Mouse (Mus musculus): ENCODE measurements around the gene Ephb4. TPM values are rescaled to one million over a fixed set of nuclear protein-coding genes. Genes with fewer than 3 reads are reported as not detected.
A peak's percentile ranks its signal among the peaks of the same experiment; 100 is the strongest.

Ephb4 gene
- polyA plus RNA-seq, 1 experiment = 27.5 TPM

GRCm38 (mm10) chr5:137337190-137337589 is 12.7 kb upstream of the Ephb4 start:
- Histone ChIP-seq H3K4me1 (ENCODE audit: control insufficient read depth, insufficient read depth, insufficient read length, low read length) (peaks cover 18% of the 10 kb centered on the region), H3K4me3 (ENCODE audit: low read depth, low read length) (no peak overlapping the region), H3K27me3 (ENCODE audit: control insufficient read depth, insufficient read depth, low read length) (no peaks in the 10 kb centered on the region), H3K36me3 (ENCODE audit: control insufficient read depth, insufficient read depth, low read length) (no peaks in the 10 kb centered on the region), H3K27ac (ENCODE audit: insufficient read depth, low read depth, low read length) (peak overlapping the region; percentile 68)
- TF ChIP-seq POLR2A (IDR thresholded peaks at IDR 0.05; ENCODE audit: low read depth, low read length) (no peak), CTCF (IDR thresholded peaks at IDR 0.05; ENCODE audit: extremely low read depth, insufficient read length, insufficient replicate concordance, low read depth, low read length) (no peak; the same call in 1 of the 2 replicates)
- WGBS = 20% methylated on average over 8 of the region's 8 CpGs

GRCm38 (mm10) chr5:137338256-137338655 is 11.7 kb upstream of the Ephb4 start:
- Histone ChIP-seq H3K27me3 (ENCODE audit: control insufficient read depth, insufficient read depth, low read length) (no peaks in the 10 kb centered on the region), H3K4me1 (ENCODE audit: control insufficient read depth, insufficient read depth, insufficient read length, low read length) (peaks cover 21% of the 10 kb centered on the region), H3K4me3 (ENCODE audit: low read depth, low read length) (peak overlapping the region; percentile 65), H3K27ac (ENCODE audit: insufficient read depth, low read depth, low read length) (peak overlapping the region; percentile 67), H3K36me3 (ENCODE audit: control insufficient read depth, insufficient read depth, low read length) (no peaks in the 10 kb centered on the region)
- WGBS = under 1% methylated on average over 19 of the region's 19 CpGs
- TF ChIP-seq POLR2A (IDR thresholded peaks at IDR 0.05; ENCODE audit: low read depth, low read length) (peak; percentile 55; the same call in 1 of the 2 replicates), CTCF (IDR thresholded peaks at IDR 0.05; ENCODE audit: extremely low read depth, insufficient read length, insufficient replicate concordance, low read depth, low read length) (0 out of 2 replicates have a peak, but pooled peaks have one; percentile 5)

DNA sequence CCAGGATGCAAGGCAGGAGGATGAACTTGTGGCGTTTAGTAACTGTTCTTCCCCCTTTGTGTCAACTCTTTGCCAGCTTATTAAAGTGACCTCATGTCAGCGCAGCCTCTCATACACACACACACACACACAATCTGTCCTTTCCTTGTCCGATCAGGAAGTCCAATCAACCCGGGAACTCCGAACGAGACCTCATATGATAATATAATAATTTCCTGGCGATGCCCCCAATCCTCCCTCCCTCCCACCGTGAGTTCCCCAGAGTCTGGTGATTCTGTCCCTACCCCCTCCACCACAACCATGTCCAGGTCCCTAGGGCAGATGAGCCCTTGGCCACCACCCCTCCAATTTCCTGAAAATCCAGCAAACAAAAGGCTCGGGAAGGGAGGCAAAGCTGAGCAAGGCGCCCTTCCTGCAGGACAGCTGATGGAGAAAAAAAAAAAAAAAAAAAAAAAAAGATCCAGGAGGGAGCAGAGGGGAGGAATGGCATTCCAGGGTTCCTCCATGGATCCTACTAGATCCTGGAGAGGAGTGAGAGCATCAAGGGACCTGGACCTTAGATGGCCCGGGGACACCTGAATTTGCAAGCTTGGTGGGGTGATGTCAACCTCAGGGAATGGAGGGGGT is 11.1 kb upstream of the Ephb4 start:
- Histone ChIP-seq H3K27me3 (ENCODE audit: control insufficient read depth, insufficient read depth, low read length) (no peaks in the 10 kb centered on the region), H3K4me1 (ENCODE audit: control insufficient read depth, insufficient read depth, insufficient read length, low read length) (peaks cover 21% of the 10 kb centered on the region), H3K4me3 (ENCODE audit: low read depth, low read length) (peak overlapping the region; percentile 65), H3K27ac (ENCODE audit: insufficient read depth, low read depth, low read length) (peak overlapping the region; percentile 67), H3K36me3 (ENCODE audit: control insufficient read depth, insufficient read depth, low read length) (no peaks in the 10 kb centered on the region)
- WGBS = 2% methylated on average over 11 of the region's 11 CpGs
- no peak for TF ChIP-seq POLR2A (IDR thresholded peaks at IDR 0.05; ENCODE audit: low read depth, low read length)
- 0 out of 2 replicates have a peak, but pooled peaks have one; percentile 2 for TF ChIP-seq CTCF (IDR thresholded peaks at IDR 0.05; ENCODE audit: extremely low read depth, insufficient read length, insufficient replicate concordance, low read depth, low read length)

- Histone ChIP-seq H3K4me3 (ENCODE audit: low read depth, low read length) (peak overlapping the region; percentile 65), H3K36me3 (ENCODE audit: control insufficient read depth, insufficient read depth, low read length) (no peaks in the 10 kb centered on the region), H3K27me3 (ENCODE audit: control insufficient read depth, insufficient read depth, low read length) (no peaks in the 10 kb centered on the region), H3K4me1 (ENCODE audit: control insufficient read depth, insufficient read depth, insufficient read length, low read length) (peaks cover 21% of the 10 kb centered on the region), H3K27ac (ENCODE audit: insufficient read depth, low read depth, low read length) (peak overlapping the region; percentile 17; the same call in 1 of the 2 replicates)
- TF ChIP-seq CTCF (IDR thresholded peaks at IDR 0.05; ENCODE audit: extremely low read depth, insufficient read length, insufficient replicate concordance, low read depth, low read length) = no peak
- WGBS = 34% methylated on average over 22 of the region's 22 CpGs
Observed at GRCm38 (mm10) chr5:137339290-137339979, 10.5 kb upstream of the Ephb4 start.

GRCm38 (mm10) chr5:137340222-137340621 is 9.7 kb upstream of the Ephb4 start:
- Histone ChIP-seq H3K4me3 (ENCODE audit: low read depth, low read length) (no peak overlapping the region), H3K27ac (ENCODE audit: insufficient read depth, low read depth, low read length) (no peak overlapping the region), H3K36me3 (ENCODE audit: control insufficient read depth, insufficient read depth, low read length) (no peaks in the 10 kb centered on the region), H3K4me1 (ENCODE audit: control insufficient read depth, insufficient read depth, insufficient read length, low read length) (peaks cover 26% of the 10 kb centered on the region), H3K27me3 (ENCODE audit: control insufficient read depth, insufficient read depth, low read length) (no peaks in the 10 kb centered on the region)
- no peak for TF ChIP-seq CTCF (IDR thresholded peaks at IDR 0.05; ENCODE audit: extremely low read depth, insufficient read length, insufficient replicate concordance, low read depth, low read length)
- no peak for TF ChIP-seq POLR2A (IDR thresholded peaks at IDR 0.05; ENCODE audit: low read depth, low read length)
- WGBS = 77% methylated on average over 6 of the region's 6 CpGs

DNA sequence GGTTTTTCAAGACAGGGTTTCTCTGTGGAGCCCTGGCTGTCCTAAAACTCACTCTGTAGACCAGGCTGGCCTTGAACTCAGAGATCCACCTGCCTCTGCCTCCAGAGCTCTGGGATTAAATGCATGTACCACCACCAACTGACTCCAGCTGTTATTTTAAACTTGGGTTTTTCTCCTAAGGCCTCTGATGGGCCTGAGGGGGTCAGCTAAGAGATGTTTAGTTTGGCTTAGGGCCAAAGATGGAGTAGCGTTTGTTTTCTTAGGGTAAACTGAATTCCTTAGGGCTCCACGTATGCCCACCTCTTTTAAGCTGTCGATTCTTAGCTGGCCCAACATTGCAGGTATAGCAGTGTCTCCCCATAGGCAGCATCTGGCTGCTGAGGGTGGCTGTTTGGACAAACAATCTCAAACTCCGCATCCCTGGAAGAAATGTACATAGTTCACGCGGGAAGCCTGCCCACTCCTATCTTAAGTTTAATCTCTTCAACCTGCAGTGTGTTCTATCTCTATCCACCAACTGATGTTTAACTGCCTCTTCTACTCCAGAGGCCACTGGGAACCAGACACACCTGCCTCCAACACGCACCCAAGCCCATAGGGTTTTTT is 7.4 kb upstream of the Ephb4 start:
- WGBS = 31% methylated on average over 7 of the region's 7 CpGs
- no peak overlapping the region for H3K4me3 ChIP-seq (ENCODE audit: low read depth, low read length)
- no peak for TF ChIP-seq POLR2A (IDR thresholded peaks at IDR 0.05; ENCODE audit: low read depth, low read length)
- no peak for TF ChIP-seq CTCF (IDR thresholded peaks at IDR 0.05; ENCODE audit: extremely low read depth, insufficient read length, insufficient replicate concordance, low read depth, low read length)
- no peaks in the 10 kb centered on the region for H3K36me3 ChIP-seq (ENCODE audit: control insufficient read depth, insufficient read depth, low read length)
- H3K27ac ChIP-seq (ENCODE audit: insufficient read depth, low read depth, low read length) = no peak overlapping the region
- H3K4me1 ChIP-seq (ENCODE audit: control insufficient read depth, insufficient read depth, insufficient read length, low read length) = peaks cover 20% of the 10 kb centered on the region
- no peaks in the 10 kb centered on the region for H3K27me3 ChIP-seq (ENCODE audit: control insufficient read depth, insufficient read depth, low read length)

DNA sequence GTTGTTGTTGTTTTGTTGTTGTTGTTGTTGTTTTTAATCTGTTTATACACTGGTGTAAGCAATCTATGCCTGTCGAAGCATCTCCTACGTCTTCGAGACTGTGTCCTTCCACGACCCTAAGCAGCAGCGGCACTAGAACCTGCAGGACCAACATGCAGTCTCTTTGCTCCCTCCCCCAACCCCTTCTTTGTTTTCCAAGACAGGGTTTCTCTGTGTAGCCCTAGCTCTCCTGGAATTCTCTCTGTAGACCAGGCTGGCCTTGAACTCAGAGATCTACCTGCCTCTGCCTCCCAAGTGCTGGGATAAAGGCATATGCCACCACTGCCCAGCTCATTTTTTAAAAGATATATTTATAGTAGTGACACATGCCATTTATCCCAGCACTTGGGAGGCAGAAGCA is 6.5 kb upstream of the Ephb4 start:
- Histone ChIP-seq H3K4me1 (ENCODE audit: control insufficient read depth, insufficient read depth, insufficient read length, low read length) (peaks cover 16% of the 10 kb centered on the region), H3K36me3 (ENCODE audit: control insufficient read depth, insufficient read depth, low read length) (no peaks in the 10 kb centered on the region), H3K27me3 (ENCODE audit: control insufficient read depth, insufficient read depth, low read length) (no peaks in the 10 kb centered on the region), H3K27ac (ENCODE audit: insufficient read depth, low read depth, low read length) (no peak overlapping the region), H3K4me3 (ENCODE audit: low read depth, low read length) (no peak overlapping the region)
- no peak for TF ChIP-seq POLR2A (IDR thresholded peaks at IDR 0.05; ENCODE audit: low read depth, low read length)
- TF ChIP-seq CTCF (IDR thresholded peaks at IDR 0.05; ENCODE audit: extremely low read depth, insufficient read length, insufficient replicate concordance, low read depth, low read length) = no peak
- WGBS = over 99% methylated on average over 5 of the region's 5 CpGs
